Mouse (Mus musculus): ENCODE measurements around the gene Cspg5.

The Cspg5 gene

GRCm38 (mm10) chr9:110255407-110256019, 11.9 kb downstream of the Cspg5 start:
- DNase-seq (ENCODE audit: low spot score in 2 of 2) = no peak

GRCm38 (mm10) chr9:110258646-110259045, 15.1 kb downstream of the Cspg5 start:
- no peak for DNase-seq (ENCODE audit: low spot score in 2 of 2)

GRCm38 (mm10) chr9:110259118-110259517, 15.5 kb downstream of the Cspg5 start:
- no peak for DNase-seq (ENCODE audit: low spot score in 2 of 2)

GRCm38 (mm10) chr9:110263181-110263580, 19.6 kb downstream of the Cspg5 start:
- DNase-seq (ENCODE audit: low spot score in 2 of 2) = no peak

- no peak for DNase-seq (ENCODE audit: low spot score in 2 of 2)
Measured at GRCm38 (mm10) chr9:110264991-110265390, 21.4 kb downstream of the Cspg5 start.

GRCm38 (mm10) chr9:110268416-110268815, 24.8 kb downstream of the Cspg5 start:
- DNase-seq (ENCODE audit: low spot score in 2 of 2) = no peak

GRCm38 (mm10) chr9:110272330-110272729, 28.7 kb downstream of the Cspg5 start:
- DNase-seq (ENCODE audit: low spot score in 2 of 2) = no peak

- no peak for DNase-seq (ENCODE audit: low spot score in 2 of 2)
Measured at GRCm38 (mm10) chr9:110273507-110273906, 29.9 kb downstream of the Cspg5 start.

GRCm38 (mm10) chr9:110275882-110276281, 32.3 kb downstream of the Cspg5 start:
- no peak for DNase-seq (ENCODE audit: low spot score in 2 of 2)

GRCm38 (mm10) chr9:110277431-110277881, 33.9 kb downstream of the Cspg5 start:
- no peak for DNase-seq (ENCODE audit: low spot score in 2 of 2)

GRCm38 (mm10) chr9:110284075-110284697, 40.6 kb downstream of the Cspg5 start:
- no peak for DNase-seq (ENCODE audit: low spot score in 2 of 2)

GRCm38 (mm10) chr9:110287321-110287924, 43.8 kb downstream of the Cspg5 start:
- DNase-seq (ENCODE audit: low spot score in 2 of 2) = no peak

- no peak for DNase-seq (ENCODE audit: low spot score in 2 of 2)
Measured at GRCm38 (mm10) chr9:110293254-110293718, 49.7 kb downstream of the Cspg5 start.

GRCm38 (mm10) chr9:110293873-110294415, 50.4 kb downstream of the Cspg5 start:
- no peak for DNase-seq (ENCODE audit: low spot score in 2 of 2)

GRCm38 (mm10) chr9:110294786-110295185, 51.2 kb downstream of the Cspg5 start:
- DNase-seq (ENCODE audit: low spot score in 2 of 2) = no peak

- DNase-seq (ENCODE audit: low spot score in 2 of 2) = peak; percentile 42 to 47
Measured at GRCm38 (mm10) chr9:110296867-110297627, 53.5 kb downstream of the Cspg5 start.

GRCm38 (mm10) chr9:110304516-110304915, 60.9 kb downstream of the Cspg5 start:
- DNase-seq (ENCODE audit: low spot score in 2 of 2) = peak in 1 of 2 experiments; percentile 23

GRCm38 (mm10) chr9:110304969-110305651, 61.5 kb downstream of the Cspg5 start, which contains the start of gene Elp6:
Elp6 (plus strand) TSS chr9:110305173.
- DNase-seq (ENCODE audit: low spot score in 2 of 2) = peak; percentile 87 to 89

GRCm38 (mm10) chr9:110306371-110306770, 62.8 kb downstream of the Cspg5 start:
- no peak for DNase-seq (ENCODE audit: low spot score in 2 of 2)
